ENCODE assay signal across 8 mouse cellular contexts in genomic region chr2:165782324-165782723, GRCm38 (mm10).
A peak's percentile ranks its signal among the peaks of the same experiment; 100 is the strongest.
DNase-seq lines count a peak whose midpoint lies in the region; ATAC-seq lines count a peak whose summit lies in the region.

No protein-coding gene starts in this region.

- peak; percentile 74 for DNase-seq in WW6 (ENCODE audit: low read depth, low spot score)
- peak; percentile 94 to 96 for DNase-seq in cerebellum, postnatal 10 days
- peak; percentile 80 to 87 for DNase-seq in frontal cortex, postnatal 36 days (ENCODE audit: low spot score in 2 of 2)
- DNase-seq in left cerebral cortex, postnatal 10 days (ENCODE audit: extremely low spot score in 1 of 2, low spot score in 2 of 2) = peak; percentile 80 to 84
- DNase-seq in mesoderm, embryonic 11.5 days (ENCODE audit: low read depth, low spot score) = peak; percentile 86
- DNase-seq in right cerebral cortex, postnatal 10 days (ENCODE audit: low spot score in 2 of 2) = peak; percentile 89 to 91
- DNase-seq in urinary bladder, postnatal 25 days (ENCODE audit: low spot score) = peak; percentile 66

- intact Hi-C loops in left cerebral cortex, postnatal 10 days (cut with DNase I) = loop anchor here (5.0 kb wide), 2 partner anchors 130 to 265 kb away; no protein-coding TSS in a partner anchor

- peak; percentile 46 for ATAC-seq in inflammation-experienced regulatory T-cells, adult 6 months

Comparison
In these comparisons a context has a peak if more than half of its experiments do, and no peak if none do; other contexts are left out.
1. Peak in every context shown above with its lines: DNase-seq and ATAC-seq.